Comparison of ENCODE assay signal across 7 mouse cellular contexts in genomic region chr9:15493235-15493924, GRCm38 (mm10). TPM values are rescaled to one million over a fixed set of nuclear protein-coding genes. Genes with fewer than 3 reads are reported as not detected.
A peak's percentile ranks its signal among the peaks of the same experiment; 100 is the strongest.
DNase-seq lines count a peak whose midpoint lies in the region; ATAC-seq lines count a peak whose summit lies in the region.

Gene Smco4 (plus strand): TSS chr9:15493432.

- no peaks in the 10 kb centered on the region; the same call in 1 of the 2 replicates for H3K27me3 ChIP-seq in intestine, embryonic 15.5 days (replicated peaks)
- H3K27me3 ChIP-seq in limb, embryonic 13.5 days: peaks cover 6% of the 10 kb centered on the region; the same call in 1 of the 2 replicates
- peaks cover 9% of the 10 kb centered on the region; the same call in 1 of the 2 replicates for H3K27me3 ChIP-seq in midbrain, embryonic 13.5 days

- H3K9me3 ChIP-seq in intestine, embryonic 15.5 days: no peaks in the 10 kb centered on the region
- no peaks in the 10 kb centered on the region for H3K9me3 ChIP-seq in limb, embryonic 13.5 days
- H3K9me3 ChIP-seq in midbrain, embryonic 13.5 days: no peaks in the 10 kb centered on the region

- H3K27ac ChIP-seq in intestine, embryonic 15.5 days: peak within 1 kb of the TSS; percentile 76
- peak within 1 kb of the TSS; percentile 55; the same call in 1 of the 2 replicates for H3K27ac ChIP-seq in limb, embryonic 13.5 days
- H3K27ac ChIP-seq in midbrain, embryonic 13.5 days: 0 out of 2 replicates have a peak within 1 kb of the TSS, but pooled peaks have one; percentile 14

- H3K9ac ChIP-seq in intestine, embryonic 15.5 days: peak within 1 kb of the TSS; percentile 85
- peak within 1 kb of the TSS; percentile 92 for H3K9ac ChIP-seq in limb, embryonic 13.5 days
- H3K9ac ChIP-seq in midbrain, embryonic 13.5 days (replicated peaks): peak within 1 kb of the TSS; percentile 82

- DNase-seq in adrenal gland, postnatal 10 days: peak; percentile 90
- peak; percentile 76 for DNase-seq in embryo, embryonic 10 days (ENCODE audit: low spot score)
- DNase-seq in gonadal fat pad, adult 2 months (ENCODE audit: low read depth): no peak
- DNase-seq in spleen, postnatal 14 days (ENCODE audit: low spot score in 2 of 2): peak; percentile 38 to 57

- WGBS in intestine, embryonic 15.5 days: 1% methylated on average over 59 of the region's 101 CpGs
- under 1% methylated on average over 67 of the region's 101 CpGs for whole genome bisulfite sequencing in limb, embryonic 13.5 days
- WGBS in midbrain, embryonic 13.5 days: under 1% methylated on average over 50 of the region's 101 CpGs

- peaks cover 20% of the 10 kb centered on the region for H3K4me1 ChIP-seq in intestine, embryonic 15.5 days (replicated peaks)
- H3K4me1 ChIP-seq in limb, embryonic 13.5 days: peaks cover 44% of the 10 kb centered on the region
- H3K4me1 ChIP-seq in midbrain, embryonic 13.5 days (replicated peaks): peaks cover 22% of the 10 kb centered on the region

- peak; percentile 92 for ATAC-seq in intestine, embryonic 15.5 days
- peak; percentile 82 for ATAC-seq in limb, embryonic 13.5 days (ENCODE audit: low FRiP score, low read depth)
- peak; percentile 90 for ATAC-seq in midbrain, embryonic 13.5 days

- peak within 1 kb of the TSS; percentile 90 for H3K4me2 ChIP-seq in intestine, embryonic 15.5 days (replicated peaks)
- H3K4me2 ChIP-seq in limb, embryonic 13.5 days (replicated peaks): peak within 1 kb of the TSS; percentile 88
- H3K4me2 ChIP-seq in midbrain, embryonic 13.5 days (replicated peaks): peak within 1 kb of the TSS; percentile 88

- peak within 1 kb of the TSS; percentile 84 for H3K4me3 ChIP-seq in intestine, embryonic 15.5 days (replicated peaks)
- H3K4me3 ChIP-seq in limb, embryonic 13.5 days: peak within 1 kb of the TSS; percentile 77
- peak within 1 kb of the TSS; percentile 79 for H3K4me3 ChIP-seq in midbrain, embryonic 13.5 days (replicated peaks)

- no peaks in the 10 kb centered on the region for H3K36me3 ChIP-seq in intestine, embryonic 15.5 days
- H3K36me3 ChIP-seq in limb, embryonic 13.5 days: no peaks in the 10 kb centered on the region
- no peaks in the 10 kb centered on the region for H3K36me3 ChIP-seq in midbrain, embryonic 13.5 days

RNA-seq across cellular contexts. Expression of gene Smco4, which starts in this region (rescaled TPM):
- 10 to 100 TPM; 35.0 to 39.0 TPM for total RNA-seq in adrenal gland, postnatal 10 days (2021)
- 21.3 and 32.3 TPM in 2 replicates for polyA plus RNA-seq in gonadal fat pad, adult 2 months (2012; rRNA removed)
- 3.2 and 4.1 TPM in 2 replicates for polyA plus RNA-seq in intestine, embryonic 15.5 days (2015; fragmentation: Nextera tagmentation; extraction: Ambion mirVana)
- 2.8 and 3.3 TPM in 2 replicates for polyA plus RNA-seq in limb, embryonic 13.5 days (2015; fragmentation: Nextera tagmentation; extraction: Ambion mirVana)
- 1.3 and 1.5 TPM in 2 replicates for polyA plus RNA-seq in midbrain, embryonic 13.5 days (2015; fragmentation: Nextera tagmentation; extraction: Ambion mirVana)

Comparison
In these comparisons a context has a peak if more than half of its experiments do, and no peak if none do; other contexts are left out.
1. H3K27ac ChIP-seq: peak in every context shown above with its lines; median percentile 76 in intestine, embryonic 15.5 days; 55 in limb, embryonic 13.5 days; 14 in midbrain, embryonic 13.5 days.